Mouse (Mus musculus): ENCODE data around the gene Nosip.

GRCm38 (mm10) chr7:45025601-45026220 lies 36.5 kb upstream of the Nosip start:
- TF ChIP-seq CTCF (IDR thresholded peaks at IDR 0.05; ENCODE audit: borderline replicate concordance, insufficient read depth, low read length) = no peak
- no peak for TF ChIP-seq POLR2A (IDR thresholded peaks at IDR 0.05; ENCODE audit: low read depth, low read length)
